Mouse (Mus musculus) erythroblast, adult 5-6 weeks (primary cell): ENCODE measurements around the gene Dsn1. TPM values are rescaled to one million over a fixed set of nuclear protein-coding genes. Genes with fewer than 3 reads are reported as not detected.

ENCODE experiments used
- ATAC-seq: replicated peaks from 2 replicates; pipeline ENCODE4 v1.8.0; 2016; ENCODE audit warnings: moderate number of reproducible peaks, mild to moderate bottlenecking, moderate TSS enrichment, inconsistent platforms; ENCODE audit not compliant: poor library complexity, low FRiP score, severe bottlenecking
- total RNA-seq, 2 experiments: library from RNA; stranded (forward) in 1 of 2; stranded (reverse) in 1 of 2; fragments of 150-400 nt in 1 of 2; fragments of 200-764, 138-1000 nt in 1 of 2; gene quantifications; 2 replicates each; pipeline versions ENCODE4 v1.2.3 to v1.2.4; 2015 to 2017; ENCODE audit warnings: low replicate concordance in 2 of 2

Gene Dsn1
- total RNA-seq, 2 experiments from 2014 or later = 12.3 to 21.2 TPM

DNA sequence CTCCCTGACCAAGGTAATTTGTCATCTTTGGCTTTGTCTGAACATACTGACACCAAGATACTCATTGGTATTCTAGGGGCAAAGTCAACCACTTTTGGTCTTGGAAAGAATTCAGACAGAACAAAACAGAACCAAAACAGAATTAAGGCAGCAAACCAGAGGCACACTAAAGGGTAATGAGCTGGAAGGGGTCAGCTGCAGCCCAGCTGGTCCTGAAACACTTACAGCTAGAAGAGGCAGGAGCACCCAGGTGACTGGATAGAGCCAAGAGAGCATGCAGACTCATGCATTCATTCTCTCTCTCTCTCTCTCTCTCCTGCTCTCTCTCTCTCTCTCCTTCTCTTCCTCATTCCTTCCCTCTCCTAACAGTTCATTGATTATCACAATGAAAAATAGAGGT, 30.2 kb downstream of the Dsn1 start:
- ATAC-seq = no peak

DNA sequence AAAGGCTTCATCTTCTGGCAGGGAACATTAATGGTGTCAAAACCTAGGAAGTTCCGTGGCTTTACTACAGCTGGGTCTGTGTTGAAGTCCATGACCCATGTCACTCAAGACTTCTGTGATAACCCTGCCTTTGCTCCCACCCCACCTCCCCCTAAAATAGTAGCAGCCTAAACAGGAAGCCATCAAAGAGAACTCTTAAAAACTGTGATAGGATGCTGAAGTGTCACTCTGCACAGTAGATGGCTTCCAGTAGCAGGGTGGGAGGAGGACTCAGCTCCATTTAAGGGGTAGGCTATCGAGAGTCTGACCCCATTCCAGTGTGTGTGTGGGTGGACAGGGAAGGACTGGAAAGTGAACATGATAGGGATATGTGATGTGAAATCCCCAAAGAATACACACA, 32.0 kb downstream of the Dsn1 start:
- ATAC-seq = no peak

DNA sequence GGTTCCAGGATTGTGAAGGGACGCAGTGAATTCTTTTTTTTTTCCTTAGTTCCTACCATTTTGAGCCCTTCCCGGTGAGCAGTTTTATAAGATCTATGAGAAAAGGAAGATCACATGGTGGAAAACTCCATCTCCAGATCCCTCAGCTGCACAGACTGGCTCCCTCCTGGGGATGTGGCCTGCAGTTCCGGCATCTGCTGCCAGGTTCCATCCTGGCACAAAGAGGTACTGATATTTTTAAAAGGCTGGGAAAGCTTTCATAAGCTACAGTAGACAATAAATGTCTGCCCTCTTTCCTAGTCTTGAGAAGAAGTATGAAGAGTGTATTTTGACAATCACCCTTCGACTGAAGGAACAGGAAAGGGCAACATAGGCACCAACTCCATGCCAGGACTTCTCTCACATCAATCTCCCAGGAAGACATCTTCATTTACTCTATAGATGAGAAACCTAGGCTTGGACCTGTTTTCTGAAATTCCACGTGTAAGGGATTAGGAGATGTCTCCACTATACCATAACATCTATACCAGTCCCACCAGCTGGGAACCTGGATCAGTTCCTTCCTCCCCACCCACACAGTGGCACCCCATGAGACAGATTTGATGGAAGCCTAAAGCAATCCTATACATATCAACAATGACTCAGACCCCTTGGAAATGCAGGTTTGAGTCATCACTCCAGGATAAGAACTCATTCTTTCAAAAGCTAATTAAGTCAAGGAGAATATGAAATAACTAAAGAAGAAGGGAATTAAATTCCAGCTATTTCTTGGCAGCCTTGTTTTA, 33.4 kb downstream of the Dsn1 start:
- no peak for ATAC-seq

DNA sequence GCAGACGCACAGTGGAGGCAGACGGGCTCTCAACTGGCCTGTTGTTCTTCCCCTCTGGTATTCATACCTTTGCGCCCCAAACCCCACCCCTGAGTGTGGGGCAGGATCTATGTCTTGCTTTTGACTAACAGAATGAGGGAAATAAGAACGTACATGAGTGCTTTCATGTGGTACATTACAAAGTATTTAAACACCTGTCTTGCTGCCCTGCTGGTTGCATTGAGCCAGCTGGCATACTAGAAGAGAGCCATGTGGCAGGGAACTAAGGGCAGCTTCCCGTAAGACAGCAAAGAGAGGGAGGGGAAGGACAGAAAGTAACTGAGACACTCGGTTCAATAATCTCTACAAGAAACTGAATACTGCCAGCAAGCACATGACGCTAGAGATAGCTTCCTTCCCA, 36.7 kb downstream of the Dsn1 start:
- no peak for ATAC-seq

DNA sequence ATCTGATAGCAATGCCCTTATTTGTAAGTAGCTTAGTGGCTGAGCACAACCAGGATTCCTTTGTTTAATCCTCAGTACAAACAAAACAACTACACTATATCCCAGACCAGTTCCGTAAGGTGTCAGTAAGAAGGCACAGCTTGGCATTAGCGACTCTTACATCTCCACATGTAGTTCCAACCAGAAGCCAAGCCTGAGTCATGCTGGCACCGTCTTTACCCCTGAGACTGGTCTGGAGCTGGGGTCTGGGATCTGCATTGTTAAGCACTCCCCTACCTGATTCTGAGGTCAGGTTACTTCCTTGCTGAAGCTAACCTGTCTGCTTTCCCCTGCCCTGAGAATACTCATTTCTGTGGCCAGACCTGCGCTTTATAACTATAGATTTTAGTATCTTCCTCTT, 38.5 kb downstream of the Dsn1 start:
- no peak for ATAC-seq

DNA sequence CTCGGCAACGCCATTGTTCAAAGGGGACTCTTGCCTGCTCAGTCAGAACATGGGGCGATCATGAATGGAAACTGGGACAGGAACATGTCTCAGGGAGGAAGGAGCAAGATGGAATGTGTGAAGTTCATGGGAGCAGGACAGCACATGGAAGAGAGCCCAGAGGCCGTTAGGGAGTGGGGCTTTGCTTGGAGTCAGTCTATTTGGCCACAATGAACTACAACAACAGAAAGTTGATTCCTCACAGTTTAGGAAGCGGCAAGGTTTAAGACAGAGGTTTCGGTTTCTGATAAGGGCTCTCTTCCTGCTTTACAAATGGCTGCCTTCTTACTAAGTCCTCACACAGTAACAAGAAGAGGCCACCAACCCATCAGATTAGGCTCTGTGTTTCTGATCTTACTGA, 39.6 kb downstream of the Dsn1 start:
- no peak for ATAC-seq

DNA sequence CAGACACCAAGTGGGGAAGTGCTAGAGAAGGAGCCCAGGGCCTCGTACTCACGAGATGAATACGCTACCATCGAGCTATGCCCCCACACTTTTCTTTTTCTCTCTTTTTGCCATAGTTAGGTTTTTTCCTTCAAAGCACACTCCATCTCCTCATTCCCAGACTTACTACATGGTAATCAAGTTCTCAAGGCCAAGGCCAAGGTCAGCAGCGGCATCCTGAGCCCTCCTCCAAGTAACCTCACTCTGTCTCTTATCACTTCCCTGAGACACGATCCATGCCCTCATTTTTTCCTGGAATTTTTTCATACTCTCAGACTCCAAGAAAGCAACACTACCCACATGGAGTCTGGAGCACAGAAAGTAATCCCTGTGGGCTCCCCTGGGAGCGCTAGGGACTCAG, 43.1 kb downstream of the Dsn1 start:
- no peak for ATAC-seq

DNA sequence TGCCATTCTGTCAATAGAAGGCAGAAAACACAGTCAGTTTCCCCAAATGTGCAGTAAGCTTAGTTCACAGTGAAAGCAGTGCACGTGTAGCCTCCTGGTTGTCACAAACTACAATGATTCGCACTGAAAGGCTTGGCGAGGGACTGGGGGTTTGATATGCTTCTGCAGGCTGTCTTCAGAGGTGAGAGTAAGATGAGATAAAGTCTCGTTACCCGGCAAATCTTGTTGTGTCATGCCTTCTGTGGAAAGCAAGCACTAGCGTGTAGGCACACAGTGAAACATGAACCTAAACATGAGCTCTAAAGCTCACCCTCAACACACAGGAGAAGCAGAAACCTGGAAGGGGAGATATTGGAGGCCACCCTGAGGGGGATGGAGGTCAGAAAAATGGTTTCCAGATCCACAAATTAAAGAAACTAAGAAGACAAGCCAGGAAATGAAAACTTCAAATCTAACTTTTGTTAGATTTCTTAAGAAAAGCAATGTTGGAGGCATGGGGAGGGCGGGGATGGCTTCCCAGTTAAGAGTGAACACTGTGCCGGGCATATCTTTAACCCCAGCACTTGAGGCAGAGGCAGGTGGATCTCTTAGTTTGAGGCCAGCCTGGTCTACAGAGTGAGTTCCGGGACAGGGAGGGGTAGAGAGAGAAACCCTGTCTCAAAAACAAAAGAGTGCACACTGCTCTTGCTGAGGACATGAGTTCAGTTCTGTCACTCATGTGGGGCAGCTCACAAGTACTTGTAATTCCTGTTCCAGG, 48.3 kb downstream of the Dsn1 start:
- ATAC-seq = no peak

DNA sequence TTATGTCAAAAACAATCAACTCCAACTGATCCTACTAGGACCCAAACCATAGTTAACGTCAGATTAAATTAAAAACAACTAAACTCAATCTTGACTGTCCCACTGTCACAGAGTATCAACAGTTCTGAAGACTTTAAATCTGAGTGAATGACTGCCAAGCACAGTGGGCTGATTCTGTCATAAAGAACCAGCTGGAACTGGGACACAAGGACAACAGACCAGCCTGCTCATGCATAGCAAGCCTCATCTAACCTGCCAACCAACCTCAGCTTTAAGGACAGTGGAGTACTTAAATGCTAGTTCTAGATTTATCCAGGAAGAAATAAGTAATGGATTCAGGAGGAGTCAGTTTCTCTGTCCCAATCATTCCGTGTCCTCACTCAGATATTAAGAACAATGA, 49.9 kb downstream of the Dsn1 start:
- no peak for ATAC-seq

DNA sequence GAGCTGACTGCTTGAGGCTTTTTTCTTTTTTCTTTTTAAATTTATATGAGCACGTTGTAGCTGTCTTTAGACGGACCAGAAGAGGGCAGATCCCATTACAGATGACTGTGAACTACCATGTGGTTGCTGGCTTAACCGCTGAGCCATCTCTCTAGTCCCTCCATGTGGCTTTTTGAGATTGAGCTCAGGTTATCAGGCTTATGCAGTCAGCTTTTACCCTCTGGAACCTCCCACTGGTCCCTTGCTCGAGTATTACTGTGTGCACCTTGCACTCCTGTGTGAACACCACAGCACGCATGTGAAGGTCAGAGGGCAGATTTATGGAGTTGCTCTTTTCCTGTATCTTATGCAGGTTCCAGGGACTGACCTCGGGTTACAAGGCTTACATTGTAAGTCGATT, 50.6 kb downstream of the Dsn1 start:
- ATAC-seq = 0 out of 2 replicates have a peak, but pooled peaks have one; percentile 30

DNA sequence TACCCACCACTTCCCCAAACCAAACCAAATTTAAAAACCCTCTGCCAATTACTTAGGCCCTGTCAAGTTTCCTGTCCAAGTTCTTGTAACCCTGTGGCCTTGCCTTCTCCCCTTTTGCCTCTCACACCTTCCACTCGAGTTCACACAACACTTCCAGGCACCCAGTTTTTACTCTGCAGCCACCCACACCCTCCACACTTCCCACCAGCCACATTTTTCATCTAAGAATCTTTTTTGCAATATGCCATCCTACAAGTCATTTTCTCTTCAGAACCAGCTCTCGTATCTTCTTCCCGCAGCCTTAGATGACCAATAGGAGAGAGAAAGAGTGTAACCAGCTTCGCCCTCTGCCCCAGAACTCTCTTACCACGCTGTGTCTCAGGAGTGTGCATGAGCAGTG, 52.5 kb downstream of the Dsn1 start:
- ATAC-seq = no peak

DNA sequence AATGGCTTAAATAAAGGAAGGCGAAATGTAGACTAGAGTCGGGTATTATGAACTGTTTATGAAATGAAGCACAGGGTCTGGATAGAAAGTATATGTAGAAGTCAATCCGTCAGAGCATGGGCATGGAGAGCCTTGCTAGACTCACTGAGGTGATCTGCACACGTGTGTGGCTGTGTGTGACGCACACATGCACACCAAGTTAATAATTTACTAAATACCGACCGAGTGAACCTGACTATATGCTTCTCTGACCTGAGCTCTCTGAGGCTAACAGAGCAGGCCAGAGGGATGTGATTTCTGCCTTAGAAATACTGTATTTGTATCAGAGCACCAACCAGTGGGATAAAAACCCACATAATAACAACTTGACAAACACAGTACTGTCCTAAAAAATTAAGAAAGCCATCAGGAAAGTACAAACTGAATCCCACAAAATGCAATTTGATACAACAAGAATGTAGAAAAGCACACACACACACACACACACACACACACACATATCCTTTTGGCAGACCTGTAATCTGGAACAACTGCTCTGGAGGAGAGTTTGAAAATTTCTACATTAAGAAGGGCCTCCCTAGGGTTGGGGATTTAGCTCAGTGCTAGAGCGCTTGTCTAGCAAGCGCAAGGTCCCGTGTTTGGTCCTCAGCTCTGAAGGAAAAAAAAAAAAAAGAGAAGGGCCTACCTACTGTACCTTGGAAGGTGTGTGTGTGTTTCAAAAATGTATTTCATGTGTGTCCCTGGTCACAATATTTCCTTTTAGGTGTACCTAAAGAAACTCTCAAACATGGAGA, 55.5 kb downstream of the Dsn1 start:
- no peak for ATAC-seq

DNA sequence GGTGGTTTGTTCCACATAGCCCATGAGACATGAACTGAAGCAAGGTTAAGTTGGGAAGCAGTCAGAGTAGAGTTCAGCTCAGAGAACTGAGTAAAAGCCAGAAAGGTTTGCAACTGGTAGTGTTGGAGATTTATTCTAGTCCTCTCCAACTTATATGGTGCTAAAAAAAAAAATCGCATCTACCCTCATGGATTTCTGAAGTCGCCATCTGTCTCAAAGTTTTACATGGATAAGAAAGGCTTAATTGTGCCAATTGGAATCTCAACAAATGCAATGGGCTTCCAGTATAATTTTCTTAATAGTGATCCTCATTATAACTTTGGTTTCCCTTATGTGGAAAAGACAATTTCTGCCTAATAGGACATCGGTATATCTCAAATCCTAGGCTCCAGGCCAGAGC, 56.1 kb downstream of the Dsn1 start:
- ATAC-seq = no peak

Other genes starting within 250 kb of the Dsn1 start
- gene Myl9, start 231.7 kb downstream of the Dsn1 start, total RNA-seq (2015; ENCODE audit: low replicate concordance) = 1.3 and 4.4 TPM in 2 replicates
- 0.60 and 2.5 TPM in 2 replicates for gene Myl9, start 231.7 kb downstream of the Dsn1 start, total RNA-seq (2017; ENCODE audit: low replicate concordance)
- gene Tgif2, start 167.1 kb downstream of the Dsn1 start, total RNA-seq (2015; ENCODE audit: low replicate concordance) = 0.77 and 2.3 TPM in 2 replicates
- 2.8 and 2.9 TPM in 2 replicates for gene Tgif2, start 167.1 kb downstream of the Dsn1 start, total RNA-seq (2017; ENCODE audit: low replicate concordance)
- not detected in 2 replicates for gene 4930518I15Rik, start 149.2 kb downstream of the Dsn1 start, total RNA-seq (2015; ENCODE audit: low replicate concordance)
- gene 4930518I15Rik, start 149.2 kb downstream of the Dsn1 start, total RNA-seq (2017; ENCODE audit: low replicate concordance) = 3.3 and 4.6 TPM in 2 replicates
- 74.6 and 109 TPM in 2 replicates for gene Rab5if, start 144.0 kb downstream of the Dsn1 start, total RNA-seq (2015; ENCODE audit: low replicate concordance)
- 42.8 and 46.2 TPM in 2 replicates for gene Rab5if, start 144.0 kb downstream of the Dsn1 start, total RNA-seq (2017; ENCODE audit: low replicate concordance)
- gene Sla2, start 120.0 kb downstream of the Dsn1 start, total RNA-seq (2015; ENCODE audit: low replicate concordance) = 1.5 and 1.7 TPM in 2 replicates
- gene Sla2, start 120.0 kb downstream of the Dsn1 start, total RNA-seq (2017; ENCODE audit: low replicate concordance) = 0.28 TPM in 1 of 2 replicates, not detected in the other
- gene Ndrg3, start 15.1 kb downstream of the Dsn1 start, total RNA-seq (2015; ENCODE audit: low replicate concordance) = 15.3 and 15.6 TPM in 2 replicates
- gene Ndrg3, start 15.1 kb downstream of the Dsn1 start, total RNA-seq (2017; ENCODE audit: low replicate concordance) = 9.2 and 10.3 TPM in 2 replicates
- gene Soga1, start 72.1 kb upstream of the Dsn1 start, total RNA-seq (2015; ENCODE audit: low replicate concordance) = 0.21 and 1.3 TPM in 2 replicates
- gene Soga1, start 72.1 kb upstream of the Dsn1 start, total RNA-seq (2017; ENCODE audit: low replicate concordance) = 0.56 and 1.1 TPM in 2 replicates
- gene Tldc2, start 79.9 kb upstream of the Dsn1 start, total RNA-seq (2015; ENCODE audit: low replicate concordance) = not detected in 2 replicates
- not detected in 2 replicates for gene Tldc2, start 79.9 kb upstream of the Dsn1 start, total RNA-seq (2017; ENCODE audit: low replicate concordance)
- gene Samhd1, start 128.1 kb upstream of the Dsn1 start, total RNA-seq (2015; ENCODE audit: low replicate concordance) = 69.9 and 105 TPM in 2 replicates
- gene Samhd1, start 128.1 kb upstream of the Dsn1 start, total RNA-seq (2017; ENCODE audit: low replicate concordance) = 81.6 and 89.4 TPM in 2 replicates
- 31.5 and 34.9 TPM in 2 replicates for gene Rbl1, start 197.4 kb upstream of the Dsn1 start, total RNA-seq (2015; ENCODE audit: low replicate concordance)
- gene Rbl1, start 197.4 kb upstream of the Dsn1 start, total RNA-seq (2017; ENCODE audit: low replicate concordance) = 40.8 and 48.4 TPM in 2 replicates